Mouse (Mus musculus) embryonic fibroblast, embryonic 13.5 days (primary cell): ENCODE data around the gene Crisp4. TPM values are rescaled to one million over a fixed set of nuclear protein-coding genes. Genes with fewer than 3 reads are reported as not detected.

Source experiments
- H3K27ac ChIP-seq: 2 replicates; pipeline ENCODE4 v1.5.1; 2012; ENCODE audit warnings: low read length, control low read depth, inconsistent platforms; ENCODE audit not compliant: insufficient read depth
- H3K4me1 ChIP-seq: 2 replicates; pipeline ENCODE4 v1.6.1; 2011; ENCODE audit warnings: low read length; ENCODE audit not compliant: control insufficient read depth, insufficient read depth
- H3K4me3 ChIP-seq: 2 replicates; pipeline ENCODE4 v1.5.1; 2011; ENCODE audit warnings: mild to moderate bottlenecking, control low read depth, low read length; ENCODE audit not compliant: insufficient read depth
- CTCF ChIP-seq: IDR thresholded peaks from 2 replicates; pipeline ENCODE4 v1.5.1; 2011; ENCODE audit warnings: mild to moderate bottlenecking, control low read depth, low read length, moderate library complexity, borderline replicate concordance; ENCODE audit not compliant: insufficient read depth
- POLR2A ChIP-seq: IDR thresholded peaks from 2 replicates; pipeline ENCODE4 v1.6.1; 2011; ENCODE audit warnings: low read depth, mild to moderate bottlenecking, control low read depth, low read length, moderate library complexity
- polyA plus RNA-seq: library from polyadenylated mRNA; stranded (reverse); fragments of >200 nt; gene quantifications from 2 replicates; pipeline ENCODE4 v1.2.4, GENCODE M21; 2011; ENCODE audit warnings: low read depth; ENCODE audit not compliant: missing spikeins, insufficient read length

Gene Crisp4
- polyA plus RNA-seq = not detected in 2 replicates

GRCm38 (mm10) chr1:18145802-18146201 is at the start of gene Crisp4:
Crisp4 (minus strand) TSS chr1:18145902.
- no peak within 1 kb of the TSS for H3K27ac ChIP-seq
- TF ChIP-seq POLR2A (no peak), CTCF (no peak)
- no peaks in the 10 kb centered on the region for H3K4me1 ChIP-seq
- H3K4me3 ChIP-seq = no peak within 1 kb of the TSS

- H3K4me1 ChIP-seq = no peaks in the 10 kb centered on the region
- TF ChIP-seq POLR2A (no peak), CTCF (no peak)
Measured at GRCm38 (mm10) chr1:18191719-18192118, 46.0 kb upstream of the Crisp4 start.

GRCm38 (mm10) chr1:18190714-18191712 is 45.3 kb upstream of the Crisp4 start:
- Histone ChIP-seq H3K27ac (no peak overlapping the region), H3K4me3 (no peak overlapping the region), H3K4me1 (no peaks in the 10 kb centered on the region)
- TF ChIP-seq POLR2A (no peak), CTCF (no peak)

More at GRCm38 (mm10) chr1:18191719-18192118, 46.0 kb upstream of the Crisp4 start:
- no peak overlapping the region for H3K27ac ChIP-seq
- H3K4me3 ChIP-seq = no peak overlapping the region

DNA sequence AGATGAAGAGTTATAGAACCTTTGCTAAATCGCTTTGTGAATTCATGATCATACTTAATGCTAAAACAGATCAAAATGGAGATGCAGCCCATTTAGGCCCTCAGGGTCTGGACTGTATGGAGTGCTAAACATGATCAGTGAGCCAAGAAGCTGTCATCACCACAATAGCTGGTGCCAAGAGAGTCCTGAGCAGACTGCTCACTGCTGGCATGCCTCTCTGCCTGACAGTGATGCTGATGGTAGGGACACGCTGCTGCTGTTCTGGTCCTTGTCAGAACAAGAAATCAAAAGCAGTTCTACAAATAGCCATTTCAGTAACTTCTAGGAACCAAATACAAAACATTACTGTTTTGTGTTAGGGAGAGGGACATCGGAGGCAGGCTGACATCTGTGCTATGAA is 35.5 kb upstream of the Crisp4 start:
- Histone ChIP-seq H3K4me1 (no peaks in the 10 kb centered on the region), H3K4me3 (no peak overlapping the region), H3K27ac (no peak overlapping the region)
- TF ChIP-seq CTCF (no peak), POLR2A (no peak)

DNA sequence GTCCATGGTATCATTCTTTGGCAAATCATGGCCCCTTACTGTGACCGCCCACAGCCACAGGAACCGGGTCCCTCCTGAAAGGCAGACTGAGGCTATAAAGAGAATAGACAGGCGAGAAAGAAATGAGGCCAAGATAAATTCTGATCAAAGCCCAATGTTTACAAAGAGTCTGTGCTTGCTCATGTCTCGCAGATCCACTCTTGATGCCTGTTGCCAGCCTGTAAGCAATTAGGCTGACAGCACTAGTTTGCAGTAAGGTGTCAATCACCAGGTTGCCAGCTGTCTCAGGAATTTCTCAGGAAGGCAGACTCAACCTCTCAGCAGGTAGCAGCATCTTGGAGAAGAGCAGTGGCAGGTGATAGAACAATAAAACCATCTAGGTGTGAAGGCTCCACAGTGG is 24.9 kb upstream of the Crisp4 start:
- no peak overlapping the region for H3K27ac ChIP-seq
- H3K4me3 ChIP-seq = no peak overlapping the region
- H3K4me1 ChIP-seq = no peaks in the 10 kb centered on the region
- TF ChIP-seq POLR2A (no peak), CTCF (no peak)

DNA sequence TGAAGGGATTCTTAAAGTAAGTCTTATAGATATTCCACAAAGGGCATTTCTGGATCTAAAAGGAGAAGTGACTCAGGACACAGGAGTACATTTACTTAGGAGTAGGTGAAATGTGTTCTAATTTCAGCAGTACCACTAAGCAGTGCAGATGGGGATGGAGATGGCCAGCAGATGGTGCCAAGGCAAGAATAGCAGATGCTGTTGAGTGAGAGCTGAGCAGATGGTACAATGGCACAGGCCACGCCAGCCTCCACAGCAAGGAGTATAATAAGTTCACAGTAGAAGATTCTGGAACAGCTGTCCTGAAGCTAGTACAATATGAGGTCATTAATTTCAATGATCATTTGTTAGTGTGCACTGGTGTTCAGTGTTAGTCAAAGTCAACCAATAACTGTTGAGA is 22.6 kb upstream of the Crisp4 start:
- Histone ChIP-seq H3K4me1 (no peaks in the 10 kb centered on the region), H3K4me3 (no peak overlapping the region), H3K27ac (no peak overlapping the region)
- no peak for TF ChIP-seq CTCF
- TF ChIP-seq POLR2A = no peak

DNA sequence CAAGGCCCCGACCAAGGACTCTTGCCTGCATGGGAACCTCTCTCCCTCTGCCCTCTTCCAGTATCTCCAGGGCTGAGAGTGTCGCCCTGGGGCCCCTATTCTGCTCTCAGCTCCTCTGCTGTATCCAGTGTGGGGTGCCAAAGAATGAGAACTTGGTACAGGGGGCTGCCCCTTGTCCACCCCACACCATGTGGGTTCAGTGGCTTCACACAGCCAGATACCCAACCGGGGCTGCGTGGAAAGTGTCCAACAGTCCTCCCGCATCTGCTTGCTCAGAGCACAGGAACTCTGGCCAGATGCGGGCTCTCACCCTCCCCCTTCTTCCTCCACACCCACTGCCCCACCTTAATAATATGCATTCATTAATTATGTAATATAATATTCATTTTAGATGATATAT is 13.4 kb upstream of the Crisp4 start:
- H3K4me3 ChIP-seq = no peak overlapping the region
- no peaks in the 10 kb centered on the region for H3K4me1 ChIP-seq
- no peak for TF ChIP-seq POLR2A
- no peak overlapping the region for H3K27ac ChIP-seq

DNA sequence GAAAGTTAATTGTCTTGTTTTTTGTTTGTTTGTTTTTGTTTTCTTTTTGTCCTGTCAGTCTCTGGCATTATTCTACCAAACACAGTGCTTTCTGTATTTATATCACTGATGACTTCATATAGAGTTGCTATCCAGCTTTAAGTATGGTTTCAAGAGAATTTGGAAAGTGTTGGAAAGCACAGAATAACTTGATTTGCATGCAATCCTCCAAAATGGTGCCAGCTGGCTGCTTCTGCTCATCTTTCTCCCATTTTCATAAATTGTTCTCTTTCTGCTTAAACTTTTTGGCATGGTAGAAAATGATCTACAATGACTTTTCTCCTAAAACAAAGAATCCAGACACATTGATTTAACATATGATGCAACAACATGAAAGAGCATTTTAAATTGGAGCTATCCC is 2.5 kb upstream of the Crisp4 start:
- no peak overlapping the region for H3K4me3 ChIP-seq
- H3K27ac ChIP-seq = no peak overlapping the region
- no peaks in the 10 kb centered on the region for H3K4me1 ChIP-seq
- TF ChIP-seq CTCF (no peak), POLR2A (no peak)

DNA sequence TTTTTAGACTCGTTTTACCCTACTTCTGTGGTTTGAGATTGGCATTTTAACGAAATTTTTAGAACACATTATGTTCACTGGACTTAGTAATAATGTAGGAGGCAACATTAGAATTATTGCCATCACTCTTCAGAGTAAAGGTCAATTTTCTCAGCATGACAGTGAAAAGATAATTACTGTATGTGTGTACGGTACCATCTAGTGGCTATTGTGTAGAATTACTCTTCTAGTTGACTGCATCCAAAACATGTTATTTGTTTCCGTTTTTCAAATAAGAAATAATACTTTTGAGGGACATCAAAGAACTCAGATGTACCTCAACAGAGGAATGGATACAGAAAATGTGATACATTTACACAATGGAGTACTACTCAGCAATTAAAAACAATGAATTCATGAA is 14.0 kb downstream of the Crisp4 start:
- TF ChIP-seq POLR2A = no peak
- TF ChIP-seq CTCF = no peak

GRCm38 (mm10) chr1:18129983-18130382 is 15.7 kb downstream of the Crisp4 start:
- no peak for TF ChIP-seq POLR2A
- no peak for TF ChIP-seq CTCF
- Histone ChIP-seq H3K4me1 (no peaks in the 10 kb centered on the region), H3K27ac (no peak overlapping the region), H3K4me3 (no peak overlapping the region)

More for the DNA sequence above, 14.0 kb downstream of the Crisp4 start:
- no peak overlapping the region for H3K4me3 ChIP-seq
- no peaks in the 10 kb centered on the region for H3K4me1 ChIP-seq
- no peak overlapping the region for H3K27ac ChIP-seq
